Mouse (Mus musculus) kidney, adult 18-20 months (tissue): ENCODE measurements around the gene Slc10a7.

Experiments used
- DNase-seq: peaks from one replicate; pipeline ENCODE4 v3.0.0; 2021

Slc10a7 gene

GRCm38 (mm10) chr8:78741965-78742364 lies 232.8 kb downstream of the Slc10a7 start:
- DNase-seq: no peak

GRCm38 (mm10) chr8:78742453-78742852 lies 233.3 kb downstream of the Slc10a7 start:
- peak; percentile 75 for DNase-seq

- no peak for DNase-seq
Measured at GRCm38 (mm10) chr8:78747052-78747451, 237.9 kb downstream of the Slc10a7 start.

- DNase-seq: no peak
Measured at GRCm38 (mm10) chr8:78748701-78749100, 239.6 kb downstream of the Slc10a7 start.

- DNase-seq: no peak
Measured at GRCm38 (mm10) chr8:78749861-78750825, 241.0 kb downstream of the Slc10a7 start.

GRCm38 (mm10) chr8:78751151-78751550 lies 242.0 kb downstream of the Slc10a7 start:
- no peak for DNase-seq

- no peak for DNase-seq
Measured at GRCm38 (mm10) chr8:78754986-78755385, 245.8 kb downstream of the Slc10a7 start.

GRCm38 (mm10) chr8:78759139-78759538 lies 250.0 kb downstream of the Slc10a7 start:
- no peak for DNase-seq

GRCm38 (mm10) chr8:78764976-78765375 lies 255.8 kb downstream of the Slc10a7 start:
- no peak for DNase-seq

- no peak for DNase-seq
Measured at GRCm38 (mm10) chr8:78765556-78765955, 256.4 kb downstream of the Slc10a7 start.

GRCm38 (mm10) chr8:78770584-78770983 lies 261.4 kb downstream of the Slc10a7 start:
- no peak for DNase-seq

- DNase-seq: no peak
Measured at GRCm38 (mm10) chr8:78771256-78771655, 262.1 kb downstream of the Slc10a7 start.

- DNase-seq: no peak
Measured at GRCm38 (mm10) chr8:78776816-78777215, 267.7 kb downstream of the Slc10a7 start.
